In genomic region chr2:50793616-50794015, GRCm38 (mm10) we compare ENCODE assay signal across 14 mouse cellular contexts.
DNase-seq lines count a peak whose midpoint lies in the region; ATAC-seq and TF ChIP-seq lines count a peak whose summit lies in the region.
"Had no signal": no experiment of that assay in that cellular context is flagged by ENCODE, and none has a peak within 500 bp of the region (broad histone marks: within the 10 kb centered on the region; RNA-seq: fewer than 3 reads in every experiment).

No protein-coding gene starts in this region.

- no peaks in the 10 kb centered on the region for H3K27me3 ChIP-seq in lung, postnatal 0 days (replicated peaks; ENCODE audit: insufficient read depth, low read length)
- H3K27me3 ChIP-seq in kidney, embryonic 14.5 days (ENCODE audit: control insufficient read depth, insufficient read depth, low read length) = no peaks in the 10 kb centered on the region
- H3K27me3 ChIP-seq: embryonic facial prominence, embryonic 15.5 days; hindbrain, embryonic 13.5 days had no signal

- H3K4me2 ChIP-seq in lung, postnatal 0 days (replicated peaks; ENCODE audit: low read depth, low read length) = no peak overlapping the region
- H3K4me2 ChIP-seq in kidney, embryonic 14.5 days (replicated peaks; ENCODE audit: low read depth, low read length) = no peak overlapping the region
- H3K4me2 ChIP-seq: embryonic facial prominence, embryonic 15.5 days; hindbrain, embryonic 13.5 days; lung, embryonic 14.5 days had no signal

- no peaks in the 10 kb centered on the region for H3K36me3 ChIP-seq in lung, postnatal 0 days (ENCODE audit: insufficient read depth, low read length)
- H3K36me3 ChIP-seq in kidney, embryonic 14.5 days (ENCODE audit: control insufficient read depth, insufficient read depth, low read length) = no peaks in the 10 kb centered on the region
- H3K36me3 ChIP-seq: embryonic facial prominence, embryonic 15.5 days had no signal

- intact Hi-C loops in gastrocnemius, postnatal 36 days (cut with DNase I) = no loop called here

- no peak overlapping the region for H3K9ac ChIP-seq in lung, postnatal 0 days (replicated peaks; ENCODE audit: low read depth)
- no peak overlapping the region for H3K9ac ChIP-seq in kidney, embryonic 14.5 days (ENCODE audit: low read depth, low read length)
- H3K9ac ChIP-seq: embryonic facial prominence, embryonic 15.5 days; hindbrain, embryonic 13.5 days; lung, embryonic 14.5 days had no signal

- H3K4me1 ChIP-seq in lung, postnatal 0 days (ENCODE audit: insufficient read depth, low read depth, low read length) = no peaks in the 10 kb centered on the region
- 0 out of 2 replicates have a peak, but pooled peaks cover 4% of the 10 kb centered on the region for H3K4me1 ChIP-seq in kidney, embryonic 14.5 days (ENCODE audit: control insufficient read depth, insufficient read depth, low read length)
- H3K4me1 ChIP-seq: hindbrain, embryonic 13.5 days had no signal

- no peak overlapping the region for H3K4me3 ChIP-seq in lung, postnatal 0 days (ENCODE audit: low read depth, low read length)
- no peak overlapping the region for H3K4me3 ChIP-seq in kidney, embryonic 14.5 days (ENCODE audit: low read length)
- H3K4me3 ChIP-seq: embryonic facial prominence, embryonic 15.5 days; hindbrain, embryonic 13.5 days; limb, embryonic 10.5 days had no signal

- no peak for TF ChIP-seq CTCF in lung, postnatal 0 days (IDR thresholded peaks at IDR 0.05)

- no peak overlapping the region for H3K27ac ChIP-seq in lung, postnatal 0 days (ENCODE audit: low read length)
- no peak overlapping the region for H3K27ac ChIP-seq in kidney, embryonic 14.5 days (ENCODE audit: low read depth, low read length)
- H3K27ac ChIP-seq: embryonic facial prominence, embryonic 15.5 days; hindbrain, embryonic 13.5 days; limb, embryonic 10.5 days had no signal

- DNase-seq in lung, postnatal 0 days (ENCODE audit: low spot score) = peak; percentile 72
- DNase-seq in lung, postnatal 4 days = no peak
- peak; percentile 27 for DNase-seq in adrenal gland, postnatal 10 days
- DNase-seq in gastrocnemius, postnatal 36 days = peak; percentile 24 to 34
- DNase-seq in spleen, adult 18-20 months = no peak
- DNase-seq: cerebellum, adult 9-11 months; kidney, adult 2 months; lung, embryonic 14.5 days; thymus, adult 2 months had no signal

- TF ChIP-seq EP300 in lung, postnatal 0 days (IDR thresholded peaks at IDR 0.05) = peak; percentile 45

- 68% methylated on average over 2 of the region's 2 CpGs for WGBS in lung, postnatal 0 days
- WGBS in kidney, embryonic 14.5 days = 83% methylated on average over 2 of the region's 2 CpGs

- peak; percentile 67 for ATAC-seq in lung, postnatal 0 days
- peak; percentile 26; the same call in 1 of the 2 replicates for ATAC-seq in megakaryocyte progenitor cell, adult 5-6 weeks (replicated peaks; ENCODE audit: poor library complexity)
- ATAC-seq in kidney, embryonic 14.5 days (ENCODE audit: low FRiP score, low TSS enrichment) = no peak

- no peaks in the 10 kb centered on the region for H3K9me3 ChIP-seq in lung, postnatal 0 days (ENCODE audit: low read length)
- H3K9me3 ChIP-seq in kidney, embryonic 14.5 days (ENCODE audit: control insufficient read depth, low read length) = 0 out of 2 replicates have a peak, but pooled peaks cover 3% of the 10 kb centered on the region
- H3K9me3 ChIP-seq: embryonic facial prominence, embryonic 15.5 days; hindbrain, embryonic 13.5 days; limb, embryonic 10.5 days had no signal

Comparison
In these comparisons a context has a peak if more than half of its experiments do, and no peak if none do; other contexts are left out.
1. DNase-seq: peak in lung, postnatal 0 days (single experiment), adrenal gland, postnatal 10 days (single experiment) and gastrocnemius, postnatal 36 days (2 of 2); none in lung, postnatal 4 days (0 of 2) and spleen, adult 18-20 months (0 of 2).